Mouse (Mus musculus): Measurements from ENCODE around the gene Slc6a5.

GRCm38 (mm10) chr7:49984698-49985097 lies 74.8 kb downstream of the Slc6a5 start:
- TF ChIP-seq CTCF (IDR thresholded peaks at IDR 0.05; ENCODE audit: borderline replicate concordance, control insufficient read depth, extremely low read depth, insufficient read depth, low read length, poor library complexity) (no peak), POLR2A (IDR thresholded peaks at IDR 0.05; ENCODE audit: control insufficient read depth, extremely low read depth, insufficient read depth, low read length, poor library complexity) (no peak)
